Mouse (Mus musculus): ENCODE measurements at regions not wholly inside any gene's neighbourhood (a gene's known extent, or its start where the extent isn't known, plus 50 kb on each side); places are given as distances from the start of the nearest gene placed in this dataset.

GRCm38 (mm10) chr11:25365433-25365832, 845.1 kb downstream of the 5730522E02Rik start:
- TF ChIP-seq CTCF (IDR thresholded peaks at IDR 0.05; ENCODE audit: borderline replicate concordance, insufficient read depth, low read length) (no peak), POLR2A (IDR thresholded peaks at IDR 0.05; ENCODE audit: low read depth, low read length) (no peak)
